Mouse (Mus musculus): ENCODE measurements around the gene St3gal3.

- TF ChIP-seq CTCF (IDR thresholded peaks at IDR 0.05; ENCODE audit: extremely low read depth, insufficient read length, insufficient replicate concordance, low read depth, low read length) (no peak), POLR2A (IDR thresholded peaks at IDR 0.05; ENCODE audit: low read depth, low read length) (no peak)
Observed at GRCm38 (mm10) chr4:117979181-117979580, 155.5 kb downstream of the St3gal3 start.
